Mouse (Mus musculus) intestine, embryonic 15.5 days (tissue): Measurements from ENCODE around the gene Gbe1. TPM values are rescaled to one million over a fixed set of nuclear protein-coding genes. Genes with fewer than 3 reads are reported as not detected.

Experiments
- ATAC-seq: fragments of 200-750 bp; cut with Nextera tagmentation; 2 replicates; pipeline ENCODE4 v1.8.0; 2017; ENCODE audit warnings: moderate TSS enrichment, moderate library complexity
- H3K27ac ChIP-seq: fragments of 300-500 bp; sonication (generic); 2 replicates; pipeline ENCODE4 v1.5.1; 2015; ENCODE audit warnings: mild to moderate bottlenecking, inconsistent platforms
- H3K27me3 ChIP-seq: fragments of 300-500 bp; sonication (generic); replicated peaks from 2 replicates; pipeline ENCODE4 v1.6.1; 2015; ENCODE audit warnings: inconsistent platforms
- H3K36me3 ChIP-seq: fragments of 300-500 bp; sonication (generic); 2 replicates; pipeline ENCODE4 v1.6.1; 2015; ENCODE audit warnings: inconsistent platforms
- H3K4me1 ChIP-seq: fragments of 300-500 bp; sonication (generic); replicated peaks from 2 replicates; pipeline ENCODE4 v1.6.1; 2015; ENCODE audit warnings: inconsistent platforms
- H3K4me2 ChIP-seq: fragments of 300-500 bp; sonication (generic); replicated peaks from 2 replicates; pipeline ENCODE4 v1.6.1; 2015; ENCODE audit warnings: mild to moderate bottlenecking, inconsistent platforms
- H3K4me3 ChIP-seq: fragments of 300-500 bp; sonication (generic); replicated peaks from 2 replicates; pipeline ENCODE4 v1.5.1; 2015; ENCODE audit warnings: inconsistent platforms
- H3K9ac ChIP-seq: fragments of 300-500 bp; sonication (generic); 2 replicates; pipeline ENCODE4 v1.6.1; 2015; ENCODE audit warnings: inconsistent platforms
- H3K9me3 ChIP-seq: fragments of 300-500 bp; sonication (generic); 2 replicates; pipeline ENCODE4 v1.6.1; 2016; ENCODE audit warnings: inconsistent platforms
- WGBS: fragments of 180-500 bp; shearing (Covaris S2); methylation state at CpG from one replicate; pipeline ENCODE4 v1.1.7; 2015; 5-methylcytosine and 5-hydroxymethylcytosine counted together
- polyA plus RNA-seq: library from polyadenylated mRNA; unstranded; fragments of >200 nt; fragmentation: Nextera tagmentation; extraction: Ambion mirVana; gene quantifications from 2 replicates; pipeline ENCODE4 v1.2.1, GENCODE M21; 2015

Gene Gbe1
- polyA plus RNA-seq, 1 experiment from 2014 or later, result 23.3 TPM

- Histone ChIP-seq H3K4me1 (no peaks in the 10 kb centered on the region), H3K9ac (no peak overlapping the region), H3K4me3 (no peak overlapping the region), H3K9me3 (no peaks in the 10 kb centered on the region), H3K27ac (no peak overlapping the region), H3K27me3 (no peaks in the 10 kb centered on the region), H3K4me2 (no peak overlapping the region), H3K36me3 (no peaks in the 10 kb centered on the region)
- 89% methylated on average over 3 of the region's 3 CpGs for WGBS
- ATAC-seq, result no peak
These were observed 304.4 kb downstream of the Gbe1 start for GRCm38 (mm10) chr16:70618168-70618567.
